Mouse (Mus musculus): ENCODE measurements around the gene Taco1. TPM values are rescaled to one million over a fixed set of nuclear protein-coding genes. Genes with fewer than 3 reads are reported as not detected.

Gene Taco1
- polyA plus RNA-seq, 1 experiment from 2014 or later: 10.1 TPM

DNA sequence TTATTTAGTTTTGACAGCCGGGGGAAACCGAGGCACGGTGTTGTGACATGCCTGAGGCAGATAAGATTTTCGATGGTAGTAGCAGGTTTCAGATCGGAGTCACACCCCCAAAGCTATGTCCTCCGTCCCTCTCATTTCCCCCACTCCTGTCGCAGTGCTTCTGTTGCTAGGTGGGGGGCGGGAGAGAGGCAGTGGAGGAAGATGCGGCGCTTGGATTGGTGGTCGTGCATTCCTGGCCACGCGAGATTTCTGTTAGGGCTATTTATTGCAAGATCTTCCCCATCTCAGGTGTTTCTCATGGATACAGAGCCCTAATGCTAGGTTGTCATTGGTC, 28.5 kb upstream of the Taco1 start:
- Histone ChIP-seq H3K4me3 (replicated peaks) (peak overlapping the region; percentile 87), H3K27ac (replicated peaks) (peak overlapping the region; percentile 91), H3K27me3 (no peaks in the 10 kb centered on the region), H3K36me3 (no peaks in the 10 kb centered on the region), H3K9ac (peak overlapping the region; percentile 86), H3K4me1 (peaks cover 26% of the 10 kb centered on the region), H3K9me3 (replicated peaks) (no peaks in the 10 kb centered on the region), H3K4me2 (replicated peaks) (peak overlapping the region; percentile 78)
- no peak for ATAC-seq (ENCODE audit: insufficient number of reproducible peaks, low FRiP score, low TSS enrichment, low read depth)
- under 1% methylated on average over 13 of the region's 13 CpGs for WGBS

DNA sequence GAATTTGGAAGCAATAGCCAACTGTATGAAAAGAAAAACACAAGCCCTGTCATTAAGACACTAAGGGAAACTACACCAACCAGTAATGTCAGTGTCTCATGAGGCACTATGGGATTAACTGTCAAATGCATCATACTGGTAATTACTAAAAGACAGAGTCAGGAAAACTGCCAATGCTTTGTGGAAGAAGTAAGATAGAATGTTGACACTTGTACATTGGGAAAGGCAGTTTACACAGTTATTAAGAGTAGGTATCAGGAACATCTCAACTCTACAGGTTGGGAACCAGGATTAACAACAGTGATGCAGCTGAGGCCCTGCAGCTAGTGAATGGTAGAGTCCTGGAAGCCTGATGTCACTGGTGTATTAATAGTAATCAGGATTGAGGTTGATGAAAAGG, 21.5 kb upstream of the Taco1 start:
- no peak overlapping the region for H3K4me3 ChIP-seq (replicated peaks)
- H3K27me3 ChIP-seq: no peaks in the 10 kb centered on the region
- no peaks in the 10 kb centered on the region for H3K4me1 ChIP-seq
- peaks cover 24% of the 10 kb centered on the region for H3K36me3 ChIP-seq
- H3K9ac ChIP-seq: no peak overlapping the region
- H3K27ac ChIP-seq (replicated peaks): no peak overlapping the region
- no peak overlapping the region for H3K4me2 ChIP-seq (replicated peaks)
- ATAC-seq (ENCODE audit: insufficient number of reproducible peaks, low FRiP score, low TSS enrichment, low read depth): no peak
- H3K9me3 ChIP-seq (replicated peaks): no peaks in the 10 kb centered on the region

DNA sequence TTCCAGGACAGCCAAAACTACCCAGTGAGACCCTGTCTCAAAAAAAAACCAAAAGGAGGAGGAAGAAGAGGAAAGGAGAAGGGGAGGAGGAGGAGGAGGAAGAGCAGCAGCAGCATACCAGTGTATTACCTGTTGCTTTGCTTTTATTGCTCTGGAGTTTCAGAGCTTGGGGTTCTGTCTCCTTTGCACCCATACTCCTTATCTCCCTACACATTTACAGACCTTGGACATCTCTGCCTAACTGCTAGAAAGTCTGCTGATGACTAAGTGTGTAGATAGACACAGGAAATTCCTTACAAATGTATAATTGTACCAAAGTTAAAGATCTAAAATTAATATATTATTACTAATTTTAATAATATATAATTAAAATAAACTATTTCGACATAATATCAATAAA, 20.6 kb upstream of the Taco1 start:
- H3K9ac ChIP-seq: no peak overlapping the region
- H3K4me2 ChIP-seq (replicated peaks): no peak overlapping the region
- H3K36me3 ChIP-seq: peaks cover 33% of the 10 kb centered on the region
- H3K27me3 ChIP-seq: no peaks in the 10 kb centered on the region
- no peaks in the 10 kb centered on the region for H3K9me3 ChIP-seq (replicated peaks)
- H3K27ac ChIP-seq (replicated peaks): no peak overlapping the region
- ATAC-seq (ENCODE audit: insufficient number of reproducible peaks, low FRiP score, low TSS enrichment, low read depth): no peak
- no peaks in the 10 kb centered on the region for H3K4me1 ChIP-seq
- no peak overlapping the region for H3K4me3 ChIP-seq (replicated peaks)
- WGBS: 86% methylated on average over 1 of the region's 1 CpGs

DNA sequence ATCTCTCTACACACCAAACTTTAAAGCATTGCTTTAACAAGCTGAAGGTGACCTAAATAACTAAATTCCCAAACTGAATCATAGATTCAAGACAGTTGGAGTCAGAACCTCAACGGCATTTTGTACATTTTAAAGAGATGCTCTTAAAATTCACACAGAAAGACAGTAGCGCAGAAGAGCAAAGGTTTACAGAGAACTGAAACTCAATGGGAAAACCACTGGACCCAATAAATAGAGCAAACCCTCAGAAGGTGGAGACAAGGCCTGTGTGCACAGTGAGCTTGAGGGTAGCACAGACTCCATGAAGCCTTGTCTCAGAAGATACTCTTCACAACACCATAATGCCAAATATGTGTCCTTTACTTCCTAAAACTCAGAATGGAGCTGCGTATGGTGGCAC, 20.1 kb upstream of the Taco1 start:
- Histone ChIP-seq H3K4me3 (replicated peaks) (no peak overlapping the region), H3K9me3 (replicated peaks) (no peaks in the 10 kb centered on the region), H3K9ac (no peak overlapping the region), H3K27me3 (no peaks in the 10 kb centered on the region), H3K4me2 (replicated peaks) (no peak overlapping the region), H3K27ac (replicated peaks) (no peak overlapping the region), H3K36me3 (peaks cover 35% of the 10 kb centered on the region), H3K4me1 (no peaks in the 10 kb centered on the region)
- 93% methylated on average over 3 of the region's 3 CpGs for WGBS
- ATAC-seq (ENCODE audit: insufficient number of reproducible peaks, low FRiP score, low TSS enrichment, low read depth): no peak

DNA sequence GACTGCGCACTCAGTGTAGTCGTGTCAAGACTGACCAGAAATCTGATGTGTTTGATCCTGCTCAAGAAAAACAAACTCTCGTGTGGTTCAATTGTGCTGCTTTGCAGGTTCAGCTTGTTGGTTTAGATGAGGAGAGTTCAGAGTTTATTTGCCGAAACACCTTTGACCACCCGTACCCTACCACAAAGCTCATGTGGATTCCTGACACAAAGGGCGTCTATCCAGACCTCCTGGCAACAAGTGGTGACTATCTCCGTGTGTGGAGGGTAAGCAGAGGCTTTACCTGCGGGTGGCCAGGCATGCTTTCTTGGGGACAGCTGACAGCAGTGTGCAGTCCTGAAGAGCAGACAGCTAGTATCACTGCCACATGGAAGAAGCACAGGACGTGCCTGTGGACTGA, 19.3 kb upstream of the Taco1 start:
- Histone ChIP-seq H3K9me3 (replicated peaks) (no peaks in the 10 kb centered on the region), H3K36me3 (peaks cover 43% of the 10 kb centered on the region), H3K4me1 (no peaks in the 10 kb centered on the region), H3K9ac (no peak overlapping the region), H3K27me3 (no peaks in the 10 kb centered on the region), H3K4me2 (replicated peaks) (no peak overlapping the region), H3K27ac (replicated peaks) (no peak overlapping the region), H3K4me3 (replicated peaks) (no peak overlapping the region)
- WGBS: 82% methylated on average over 9 of the region's 9 CpGs
- no peak for ATAC-seq (ENCODE audit: insufficient number of reproducible peaks, low FRiP score, low TSS enrichment, low read depth)

DNA sequence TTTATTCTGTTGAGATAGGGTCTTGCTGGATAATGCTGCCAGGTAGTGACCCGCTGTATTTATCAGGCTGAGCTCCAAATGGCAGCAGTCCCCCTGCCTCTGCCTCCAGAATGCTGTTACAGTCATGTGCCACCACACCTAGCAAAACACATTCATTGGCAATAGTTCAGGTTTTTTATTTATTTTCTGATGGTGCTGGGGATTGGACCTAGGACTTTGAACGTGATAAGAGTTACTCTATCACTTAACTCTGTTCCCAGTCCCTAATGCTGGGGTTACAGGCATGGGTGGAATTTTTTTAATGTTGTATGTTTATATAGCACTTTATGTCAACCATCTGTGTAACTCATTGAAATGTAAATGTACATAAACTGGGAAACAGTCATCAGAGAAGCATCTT, 11.9 kb upstream of the Taco1 start:
- Histone ChIP-seq H3K36me3 (peaks cover 95% of the 10 kb centered on the region), H3K4me2 (replicated peaks) (no peak overlapping the region), H3K27ac (replicated peaks) (no peak overlapping the region), H3K4me1 (no peaks in the 10 kb centered on the region), H3K27me3 (no peaks in the 10 kb centered on the region), H3K9ac (no peak overlapping the region), H3K9me3 (replicated peaks) (no peaks in the 10 kb centered on the region), H3K4me3 (replicated peaks) (no peak overlapping the region)
- WGBS: 88% methylated on average over 2 of the region's 2 CpGs
- no peak for ATAC-seq (ENCODE audit: insufficient number of reproducible peaks, low FRiP score, low TSS enrichment, low read depth)

DNA sequence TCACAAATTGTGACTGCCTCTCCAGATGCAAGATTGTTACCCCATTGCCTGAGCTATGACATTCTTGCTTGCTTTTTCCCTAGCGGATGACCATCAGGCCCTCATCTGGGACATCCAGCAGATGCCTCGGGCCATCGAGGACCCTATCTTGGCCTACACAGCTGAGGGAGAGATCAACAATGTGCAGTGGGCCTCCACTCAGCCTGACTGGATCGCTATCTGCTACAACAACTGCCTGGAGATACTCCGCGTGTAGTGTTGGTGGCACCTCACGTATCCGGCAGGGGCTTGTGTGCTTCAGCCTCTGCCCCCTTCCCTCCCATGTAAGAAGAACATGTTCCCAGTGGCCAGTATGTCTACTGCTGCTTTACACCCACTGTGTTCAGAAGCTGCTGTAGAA, 11.3 kb upstream of the Taco1 start:
- Histone ChIP-seq H3K27me3 (no peaks in the 10 kb centered on the region), H3K4me1 (no peaks in the 10 kb centered on the region), H3K27ac (replicated peaks) (no peak overlapping the region), H3K4me3 (replicated peaks) (no peak overlapping the region), H3K9ac (no peak overlapping the region), H3K9me3 (replicated peaks) (no peaks in the 10 kb centered on the region), H3K4me2 (replicated peaks) (no peak overlapping the region), H3K36me3 (peaks cover 95% of the 10 kb centered on the region)
- 94% methylated on average over 8 of the region's 8 CpGs for WGBS
- ATAC-seq (ENCODE audit: insufficient number of reproducible peaks, low FRiP score, low TSS enrichment, low read depth): no peak

DNA sequence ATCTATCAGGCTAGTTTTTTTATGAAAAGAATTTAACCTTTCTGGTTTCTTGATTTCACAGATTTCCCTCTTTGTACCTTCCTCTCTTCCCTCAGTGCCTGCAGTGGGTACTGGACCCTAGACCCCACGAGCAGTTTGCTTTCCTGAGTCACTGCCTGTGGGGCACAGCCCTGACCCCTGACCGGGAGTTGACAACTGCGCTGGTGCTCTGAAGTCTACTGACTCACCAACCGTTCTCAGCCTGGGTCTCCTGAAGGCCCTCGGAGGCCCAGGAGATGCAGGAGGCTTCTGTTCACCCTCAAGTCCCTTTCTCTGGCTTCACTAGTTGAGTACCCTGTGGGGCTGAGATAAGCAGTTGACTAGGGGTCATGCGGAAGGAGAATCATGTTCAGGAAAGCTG, 10.5 kb upstream of the Taco1 start:
- Histone ChIP-seq H3K4me1 (no peaks in the 10 kb centered on the region), H3K4me2 (replicated peaks) (no peak overlapping the region), H3K36me3 (peaks cover 95% of the 10 kb centered on the region), H3K27ac (replicated peaks) (no peak overlapping the region), H3K27me3 (no peaks in the 10 kb centered on the region), H3K9ac (no peak overlapping the region), H3K9me3 (replicated peaks) (no peaks in the 10 kb centered on the region), H3K4me3 (replicated peaks) (no peak overlapping the region)
- WGBS: 89% methylated on average over 6 of the region's 6 CpGs
- no peak for ATAC-seq (ENCODE audit: insufficient number of reproducible peaks, low FRiP score, low TSS enrichment, low read depth)

DNA sequence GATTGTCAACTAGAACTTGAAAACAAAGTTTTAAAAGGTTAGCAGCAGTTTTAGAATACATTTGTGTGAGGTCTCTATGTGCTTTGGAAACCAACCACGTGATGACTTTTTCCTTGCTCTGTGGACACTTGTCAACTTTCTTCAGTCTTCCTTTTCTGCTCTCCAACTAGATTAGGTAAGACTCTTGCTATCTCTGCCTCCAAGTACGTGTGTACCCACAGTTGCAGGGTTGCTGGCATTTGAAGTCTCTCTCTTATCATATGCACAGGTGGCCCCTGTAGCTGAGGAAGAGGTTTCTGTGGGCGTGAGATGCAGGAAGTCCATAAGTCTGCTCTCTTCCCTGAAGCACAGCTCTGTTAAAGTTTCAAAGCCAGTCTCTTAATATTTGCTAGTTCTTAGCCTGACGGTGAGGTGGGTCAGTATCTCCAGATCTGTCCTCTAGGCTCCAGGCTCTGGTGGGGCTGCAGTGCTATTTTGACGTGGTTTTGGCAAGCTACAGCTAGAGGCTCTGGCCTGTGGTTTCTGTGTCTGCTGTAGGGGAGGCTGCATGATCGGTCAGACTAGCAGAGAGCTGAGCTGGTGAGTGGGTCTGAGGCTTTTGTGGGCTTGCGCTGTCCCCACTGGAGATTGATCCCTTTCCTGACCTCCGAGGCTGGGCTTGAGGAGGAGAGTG, 8.9 kb upstream of the Taco1 start:
- WGBS: 87% methylated on average over 8 of the region's 8 CpGs
- Histone ChIP-seq H3K4me2 (replicated peaks) (no peak overlapping the region), H3K9me3 (replicated peaks) (no peaks in the 10 kb centered on the region), H3K4me3 (replicated peaks) (no peak overlapping the region), H3K9ac (no peak overlapping the region), H3K27me3 (no peaks in the 10 kb centered on the region), H3K27ac (replicated peaks) (no peak overlapping the region), H3K4me1 (no peaks in the 10 kb centered on the region), H3K36me3 (peaks cover 81% of the 10 kb centered on the region)
- no peak for ATAC-seq (ENCODE audit: insufficient number of reproducible peaks, low FRiP score, low TSS enrichment, low read depth)

DNA sequence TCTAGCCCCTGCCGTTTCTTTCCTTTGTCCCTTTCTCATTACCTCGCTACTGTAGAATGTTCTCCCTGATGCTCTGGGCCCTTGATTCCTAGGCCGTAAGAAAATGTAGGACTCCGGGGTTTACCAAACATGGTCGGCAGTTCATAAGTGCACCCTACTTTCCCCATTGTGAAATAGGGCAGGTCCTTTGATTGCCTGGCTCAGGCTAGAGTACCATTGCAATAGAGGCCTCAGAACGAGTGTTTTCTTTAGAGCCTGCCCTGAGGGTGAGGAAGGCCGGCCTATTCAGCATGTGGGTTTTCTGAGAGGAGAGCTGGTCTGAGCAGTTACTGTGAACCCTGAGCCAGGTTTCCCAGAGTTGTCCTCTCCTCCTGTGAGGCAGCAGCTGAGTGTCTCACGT, 7.8 kb upstream of the Taco1 start:
- no peak overlapping the region for H3K27ac ChIP-seq (replicated peaks)
- H3K4me2 ChIP-seq (replicated peaks): no peak overlapping the region
- peaks cover 71% of the 10 kb centered on the region for H3K36me3 ChIP-seq
- WGBS: 68% methylated on average over 8 of the region's 8 CpGs
- H3K27me3 ChIP-seq: no peaks in the 10 kb centered on the region
- H3K4me3 ChIP-seq (replicated peaks): no peak overlapping the region
- H3K9ac ChIP-seq: no peak overlapping the region
- no peak for ATAC-seq (ENCODE audit: insufficient number of reproducible peaks, low FRiP score, low TSS enrichment, low read depth)
- H3K9me3 ChIP-seq (replicated peaks): no peaks in the 10 kb centered on the region
- no peaks in the 10 kb centered on the region for H3K4me1 ChIP-seq

DNA sequence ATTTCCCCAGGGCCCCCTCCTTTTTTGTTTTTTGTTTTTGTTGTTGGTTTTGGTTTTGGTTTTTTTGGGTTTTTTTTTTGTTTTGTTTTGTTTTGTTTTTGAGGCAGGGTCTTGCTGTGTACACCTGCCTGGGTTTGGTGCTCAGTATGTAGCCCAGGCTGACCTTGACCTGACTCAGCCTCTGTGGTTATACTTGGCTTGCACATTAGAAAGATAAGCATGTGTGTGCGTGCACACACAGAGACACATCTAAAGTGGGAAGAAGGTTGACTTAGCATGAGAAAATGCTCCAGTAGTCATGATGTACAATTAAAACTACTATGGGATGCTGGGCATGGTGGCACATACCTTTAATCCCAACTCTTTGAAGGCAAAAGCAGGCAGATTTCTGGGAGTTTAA, 5.3 kb upstream of the Taco1 start:
- Histone ChIP-seq H3K36me3 (peaks cover 46% of the 10 kb centered on the region), H3K27me3 (no peaks in the 10 kb centered on the region), H3K4me1 (no peaks in the 10 kb centered on the region)

DNA sequence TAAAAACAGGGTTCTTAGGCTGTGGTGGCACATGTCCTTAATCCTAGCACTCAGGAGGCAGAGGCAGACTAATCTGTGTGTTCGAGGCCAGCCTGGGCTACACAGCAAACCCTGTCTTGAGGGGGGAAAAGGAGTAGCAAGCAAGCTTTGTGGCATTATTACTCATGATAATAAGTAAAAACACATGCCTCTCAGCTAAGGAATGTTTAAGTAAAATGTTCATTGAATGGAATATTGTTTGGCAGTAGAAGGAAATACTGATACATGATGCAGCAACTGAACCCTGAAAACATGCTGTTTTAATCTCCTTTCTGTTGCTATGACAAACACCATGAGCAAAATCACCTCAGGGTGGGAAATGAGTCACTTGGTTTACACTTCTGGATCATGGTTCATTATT, 4.5 kb upstream of the Taco1 start:
- no peak for ATAC-seq (ENCODE audit: insufficient number of reproducible peaks, low FRiP score, low TSS enrichment, low read depth)
- Histone ChIP-seq H3K27ac (replicated peaks) (no peak overlapping the region), H3K9me3 (replicated peaks) (no peaks in the 10 kb centered on the region), H3K4me2 (replicated peaks) (no peak overlapping the region), H3K36me3 (peaks cover 38% of the 10 kb centered on the region), H3K4me1 (no peaks in the 10 kb centered on the region), H3K27me3 (no peaks in the 10 kb centered on the region), H3K4me3 (replicated peaks) (no peak overlapping the region), H3K9ac (no peak overlapping the region)
- 47% methylated on average over 1 of the region's 1 CpGs for WGBS

More for the DNA sequence above, 5.3 kb upstream of the Taco1 start:
- Histone ChIP-seq H3K9me3 (replicated peaks) (no peaks in the 10 kb centered on the region), H3K4me2 (replicated peaks) (no peak overlapping the region), H3K4me3 (replicated peaks) (no peak overlapping the region), H3K9ac (no peak overlapping the region), H3K27ac (replicated peaks) (no peak overlapping the region)
- no peak for ATAC-seq (ENCODE audit: insufficient number of reproducible peaks, low FRiP score, low TSS enrichment, low read depth)
- WGBS: 91% methylated on average over 1 of the region's 1 CpGs

All from embryonic facial prominence, embryonic 15.5 days (tissue).